Mouse (Mus musculus) thymus, adult 2 months (tissue): ENCODE results near the gene Dhrs4. TPM values are rescaled to one million over a fixed set of nuclear protein-coding genes. Genes with fewer than 3 reads are reported as not detected.
A peak's percentile ranks its signal among the peaks of the same experiment; 100 is the strongest.

Source experiments
- DNase-seq: peaks from one replicate; pipeline ENCODE4 v3.0.0; 2021
- H3K27ac ChIP-seq: fragments of 200-500 bp; 2 replicates; pipeline ENCODE4 v1.5.1; 2012; ENCODE audit warnings: low read length, control low read depth; ENCODE audit not compliant: control insufficient read depth, insufficient read depth
- H3K27me3 ChIP-seq: fragments of 200-500 bp; 2 replicates; pipeline ENCODE4 v1.6.1; 2012; ENCODE audit warnings: mild to moderate bottlenecking, low read length, moderate library complexity, mixed read lengths; ENCODE audit not compliant: control insufficient read depth, insufficient read depth
- H3K36me3 ChIP-seq: fragments of 200-500 bp; 2 replicates; pipeline ENCODE4 v1.6.1; 2012; ENCODE audit warnings: mild to moderate bottlenecking, low read length, moderate library complexity; ENCODE audit not compliant: control insufficient read depth, insufficient read depth
- H3K4me1 ChIP-seq: fragments of 200-500 bp; replicated peaks from 2 replicates; pipeline ENCODE4 v1.6.1; 2012; ENCODE audit warnings: low read length; ENCODE audit not compliant: control insufficient read depth, insufficient read depth
- H3K4me3 ChIP-seq: fragments of 200-500 bp; 2 replicates; pipeline ENCODE4 v1.5.1; 2012; ENCODE audit warnings: mild to moderate bottlenecking, low read length, control low read depth, moderate library complexity; ENCODE audit not compliant: control insufficient read depth, insufficient read depth
- CTCF ChIP-seq: fragments of 200-500 bp; IDR thresholded peaks from 2 replicates; pipeline ENCODE4 v1.5.1; 2012; ENCODE audit warnings: mild to moderate bottlenecking, control low read depth, low read length, moderate library complexity, borderline replicate concordance; ENCODE audit not compliant: control insufficient read depth, poor library complexity, insufficient read depth; ENCODE audit errors: extremely low read depth
- POLR2A ChIP-seq: fragments of 200-500 bp; IDR thresholded peaks from 2 replicates; pipeline ENCODE4 v1.6.1; 2012; ENCODE audit warnings: mild to moderate bottlenecking, low read length, control low read depth, moderate library complexity; ENCODE audit not compliant: control insufficient read depth, poor library complexity, insufficient read depth; ENCODE audit errors: extremely low read depth
- WGBS: fragments of 180-500 bp; shearing (Covaris S2); methylation state at CpG from one replicate; pipeline ENCODE4 v1.1.7; 2018; 5-methylcytosine and 5-hydroxymethylcytosine counted together
- polyA plus RNA-seq: library from polyadenylated mRNA; depleted of rRNA; stranded (reverse); fragments of >200 nt; gene quantifications from 2 replicates; pipeline ENCODE4 v1.2.3, GENCODE M21; 2012

Gene Dhrs4
- polyA plus RNA-seq, 1 experiment = 46.8 TPM

GRCm38 (mm10) chr14:55495509-55496240, 17.1 kb downstream of the Dhrs4 start:
- no peaks in the 10 kb centered on the region for H3K36me3 ChIP-seq
- no peak for DNase-seq
- TF ChIP-seq CTCF = no peak
- TF ChIP-seq POLR2A = no peak
- peaks cover 7% of the 10 kb centered on the region for H3K27me3 ChIP-seq
- no peak overlapping the region for H3K27ac ChIP-seq
- H3K4me3 ChIP-seq = no peak overlapping the region
- peaks cover 9% of the 10 kb centered on the region for H3K4me1 ChIP-seq
- 75% methylated on average over 19 of the region's 20 CpGs for WGBS

GRCm38 (mm10) chr14:55496761-55497448, 18.3 kb downstream of the Dhrs4 start:
- no peaks in the 10 kb centered on the region for H3K4me1 ChIP-seq
- H3K36me3 ChIP-seq = no peaks in the 10 kb centered on the region
- peaks cover 2% of the 10 kb centered on the region for H3K27me3 ChIP-seq
- no peak for DNase-seq
- WGBS = 80% methylated on average over 16 of the region's 16 CpGs
- H3K4me3 ChIP-seq = no peak overlapping the region
- no peak for TF ChIP-seq POLR2A
- no peak for TF ChIP-seq CTCF
- H3K27ac ChIP-seq = no peak overlapping the region

DNA sequence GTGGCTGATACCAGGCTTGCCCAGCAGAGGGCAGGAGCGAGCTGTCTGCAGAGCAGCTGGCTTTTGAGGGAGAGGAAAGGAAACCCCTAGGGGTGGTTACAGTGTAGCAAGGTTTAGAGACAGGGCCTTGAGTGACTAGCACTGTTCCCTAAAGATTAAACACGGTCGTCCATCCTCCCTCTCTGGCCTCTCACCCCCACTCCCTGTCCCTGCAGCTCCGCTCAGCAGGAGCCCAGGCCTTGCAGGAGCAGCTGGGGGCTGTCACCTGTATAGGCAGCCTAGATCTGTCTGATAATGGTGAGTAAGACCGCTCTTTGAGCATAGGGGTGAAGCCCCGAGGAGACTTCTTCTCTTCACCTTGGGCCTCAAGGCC, 18.9 kb downstream of the Dhrs4 start:
- Histone ChIP-seq H3K4me1 (no peaks in the 10 kb centered on the region), H3K36me3 (no peaks in the 10 kb centered on the region), H3K27me3 (no peaks in the 10 kb centered on the region), H3K27ac (no peak overlapping the region), H3K4me3 (no peak overlapping the region)
- DNase-seq = peak; percentile 88
- TF ChIP-seq CTCF (peak; percentile 96), POLR2A (no peak)
- WGBS = 36% methylated on average over 6 of the region's 6 CpGs

DNA sequence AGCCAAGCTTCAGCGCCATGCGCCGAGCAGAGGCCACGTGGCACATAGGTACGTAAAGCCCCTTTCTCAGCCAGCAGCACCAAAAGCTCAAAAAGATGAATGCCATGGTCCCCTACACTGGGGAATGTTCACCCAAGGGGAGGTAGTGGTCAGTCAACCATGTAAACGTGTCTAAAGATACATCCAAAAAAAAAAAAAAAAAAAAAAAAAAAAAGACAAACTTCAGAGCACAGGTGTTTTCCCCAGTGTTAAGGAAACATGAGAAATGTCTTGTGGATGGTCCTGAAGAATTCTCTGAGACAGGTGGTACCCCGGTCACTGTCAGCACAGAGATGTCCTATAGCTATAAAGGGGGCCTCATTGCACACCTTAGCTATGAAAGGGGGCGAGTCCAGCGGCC, 27.1 kb downstream of the Dhrs4 start:
- H3K36me3 ChIP-seq = no peaks in the 10 kb centered on the region
- H3K4me1 ChIP-seq = no peaks in the 10 kb centered on the region
- no peak overlapping the region for H3K27ac ChIP-seq
- TF ChIP-seq CTCF = no peak
- no peak for TF ChIP-seq POLR2A
- H3K4me3 ChIP-seq = no peak overlapping the region
- H3K27me3 ChIP-seq = no peaks in the 10 kb centered on the region
- 91% methylated on average over 9 of the region's 9 CpGs for WGBS
- no peak for DNase-seq

- no peak overlapping the region for H3K27ac ChIP-seq
- H3K27me3 ChIP-seq = no peaks in the 10 kb centered on the region; the same call in 1 of the 2 replicates
- H3K4me3 ChIP-seq = no peak overlapping the region
- TF ChIP-seq POLR2A = no peak
- TF ChIP-seq CTCF = no peak
- H3K36me3 ChIP-seq = no peaks in the 10 kb centered on the region
- H3K4me1 ChIP-seq = no peaks in the 10 kb centered on the region
- no peak for DNase-seq
- 61% methylated on average over 7 of the region's 7 CpGs for WGBS
Observed at GRCm38 (mm10) chr14:55507801-55508200, 29.2 kb downstream of the Dhrs4 start.

DNA sequence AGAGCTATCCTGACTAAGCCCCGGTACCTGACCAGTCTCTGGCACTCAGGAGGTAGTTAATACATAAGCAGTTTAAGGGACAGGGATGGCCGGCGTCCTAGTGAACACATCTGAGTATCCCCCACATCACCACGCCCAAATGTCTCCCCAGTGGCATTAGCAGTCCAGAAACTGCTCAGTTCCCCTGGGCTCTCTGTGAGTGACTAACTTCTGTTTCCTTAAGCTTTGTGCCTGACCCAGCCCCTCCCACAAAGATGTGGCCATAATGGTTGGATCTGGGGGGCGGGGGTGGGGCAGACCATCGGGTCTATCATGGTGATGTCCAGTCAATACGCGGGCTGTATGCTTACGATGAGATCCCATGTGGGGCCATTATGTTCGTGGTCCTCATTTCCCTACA, 31.0 kb downstream of the Dhrs4 start:
- Histone ChIP-seq H3K4me1 (no peaks in the 10 kb centered on the region), H3K4me3 (no peak overlapping the region), H3K27me3 (no peaks in the 10 kb centered on the region; the same call in 1 of the 2 replicates), H3K27ac (no peak overlapping the region), H3K36me3 (no peaks in the 10 kb centered on the region)
- no peak for DNase-seq
- 88% methylated on average over 10 of the region's 10 CpGs for WGBS
- no peak for TF ChIP-seq CTCF
- no peak for TF ChIP-seq POLR2A
